ENCODE assay signal across 8 mouse cellular contexts in the genomic region with DNA sequence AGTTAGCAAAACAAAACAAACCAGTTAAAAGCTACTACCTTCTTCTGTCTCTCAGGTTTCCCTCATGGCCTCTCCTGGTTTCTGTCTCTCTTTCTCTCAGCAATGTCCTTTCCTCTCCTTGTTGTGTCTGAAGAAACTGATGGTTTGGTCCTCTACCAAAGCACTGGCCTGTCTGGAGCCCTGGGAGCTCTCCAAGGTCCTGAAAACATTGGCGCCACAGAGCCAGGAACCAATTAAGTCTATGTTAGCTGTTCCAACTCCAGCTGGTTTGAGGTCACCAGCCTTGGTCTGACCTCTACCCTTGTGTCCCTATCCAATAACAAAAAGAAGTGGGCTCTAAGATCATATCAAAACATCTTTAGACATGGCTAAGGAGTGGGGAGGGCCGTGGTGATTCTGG. TPM values are rescaled to one million over a fixed set of nuclear protein-coding genes. Genes with fewer than 3 reads are reported as not detected.
DNase-seq lines count a peak whose midpoint lies in the region; ATAC-seq and TF ChIP-seq lines count a peak whose summit lies in the region.

No protein-coding gene starts in this region.

- no peaks in the 10 kb centered on the region for H3K27me3 ChIP-seq in limb, embryonic 11.5 days (ENCODE audit: control insufficient read depth, insufficient read depth, low read length)
- H3K27me3 ChIP-seq in midbrain, postnatal 0 days (ENCODE audit: insufficient read depth, low read length), result no peaks in the 10 kb centered on the region

- peak overlapping the region; percentile 80 for H3K4me3 ChIP-seq in cortical plate, adult 2 months (ENCODE audit: insufficient read depth, low read length)
- no peak overlapping the region for H3K4me3 ChIP-seq in limb, embryonic 11.5 days (ENCODE audit: low read depth, low read length)
- peak overlapping the region; percentile 49 for H3K4me3 ChIP-seq in midbrain, postnatal 0 days (ENCODE audit: low read depth, low read length)

- H3K9me3 ChIP-seq in limb, embryonic 11.5 days (ENCODE audit: control insufficient read depth, low read length), result no peaks in the 10 kb centered on the region
- H3K9me3 ChIP-seq in midbrain, postnatal 0 days (ENCODE audit: low read length), result no peaks in the 10 kb centered on the region

- H3K4me1 ChIP-seq in cortical plate, adult 2 months (ENCODE audit: control insufficient read depth, insufficient read depth, low read length), result peaks cover 4% of the 10 kb centered on the region
- H3K4me1 ChIP-seq in limb, embryonic 11.5 days (ENCODE audit: control insufficient read depth, insufficient read depth, low read length), result 0 out of 2 replicates have a peak, but pooled peaks cover 3% of the 10 kb centered on the region
- H3K4me1 ChIP-seq in midbrain, postnatal 0 days (ENCODE audit: insufficient read depth, low read length), result peaks cover 6% of the 10 kb centered on the region; the same call in 1 of the 2 replicates

- H3K4me2 ChIP-seq in limb, embryonic 11.5 days (ENCODE audit: low read depth, severe bottlenecking), result no peak overlapping the region
- peak overlapping the region; percentile 63 for H3K4me2 ChIP-seq in midbrain, postnatal 0 days (ENCODE audit: low read depth, low read length, poor library complexity, severe bottlenecking)

- H3K36me3 ChIP-seq in limb, embryonic 11.5 days (ENCODE audit: control insufficient read depth, insufficient read depth, low read length), result no peaks in the 10 kb centered on the region
- no peaks in the 10 kb centered on the region for H3K36me3 ChIP-seq in midbrain, postnatal 0 days (ENCODE audit: insufficient read depth, low read length)

- H3K9ac ChIP-seq in limb, embryonic 11.5 days (ENCODE audit: low read length), result no peak overlapping the region
- H3K9ac ChIP-seq in midbrain, postnatal 0 days (replicated peaks; ENCODE audit: low read length, poor library complexity, severe bottlenecking), result no peak overlapping the region

- DNase-seq in gastrocnemius, postnatal 10 days, result peak; percentile 73
- DNase-seq in gastrocnemius, adult 18-20 months (ENCODE audit: low spot score), result no peak
- DNase-seq in ZHBTc4 (ENCODE audit: low read depth, low spot score), result peak; percentile 73
- peak; percentile 83 for DNase-seq in heart, postnatal 4 days
- peak; percentile 89 for DNase-seq in limb, embryonic 11.5 days (ENCODE audit: low spot score)
- peak; percentile 44 for DNase-seq in midbrain, postnatal 0 days (ENCODE audit: low spot score)

- WGBS in limb, embryonic 11.5 days, result 15% methylated on average over 2 of the region's 2 CpGs
- 16% methylated on average over 2 of the region's 2 CpGs for WGBS in midbrain, postnatal 0 days

- 0 out of 2 replicates have a peak overlapping the region, but pooled peaks have one; percentile 5 for H3K27ac ChIP-seq in cortical plate, adult 2 months (ENCODE audit: insufficient read depth, low read length)
- H3K27ac ChIP-seq in limb, embryonic 11.5 days (replicated peaks; ENCODE audit: low read depth, low read length), result no peak overlapping the region
- no peak overlapping the region for H3K27ac ChIP-seq in midbrain, postnatal 0 days (ENCODE audit: low read depth, low read length)

- no peak for TF ChIP-seq POLR2A in cortical plate, adult 2 months (IDR thresholded peaks at IDR 0.05; ENCODE audit: extremely low read depth, insufficient read depth, low read length)

- TF ChIP-seq CTCF in cortical plate, adult 2 months (IDR thresholded peaks at IDR 0.05; ENCODE audit: extremely low read depth, insufficient read depth, low read length), result no peak
- no peak for TF ChIP-seq CTCF in midbrain, postnatal 0 days (IDR thresholded peaks at IDR 0.05)

- ATAC-seq in limb, embryonic 11.5 days (ENCODE audit: insufficient number of reproducible peaks, low FRiP score, low TSS enrichment, low read depth), result no peak; the same call in 1 of the 2 replicates
- no peak for ATAC-seq in midbrain, postnatal 0 days (ENCODE audit: low FRiP score)
- no peak for ATAC-seq in erythroid progenitor cell, adult 5-6 weeks (replicated peaks; ENCODE audit: low FRiP score, poor library complexity, severe bottlenecking)

RNA-seq across cellular contexts. Expression of a gene that starts 1.3 kb away (rescaled TPM):
- total RNA-seq in gastrocnemius, postnatal 10 days (2021), result under 1 TPM; 0.11 to 0.16 TPM
- total RNA-seq in gastrocnemius, adult 18-20 months (2021), result not detected
- 514 and 528 TPM in 2 replicates for polyA plus RNA-seq in cortical plate, adult 2 months (2012; rRNA removed)
- total RNA-seq in heart, postnatal 4 days (2021), result under 1 TPM in 1 of 2 experiments, not detected in 1; 0.14 TPM
- 0.73 and 1.0 TPM in 2 replicates for polyA plus RNA-seq in limb, embryonic 11.5 days (2014; fragmentation: Nextera tagmentation; extraction: Ambion mirVana)
- total RNA-seq in midbrain, postnatal 0 days (2014; rRNA removed), result 35.3 and 38.1 TPM in 2 replicates
- polyA plus RNA-seq in midbrain, postnatal 0 days (2015; fragmentation: Nextera tagmentation; extraction: Ambion mirVana), result 110 TPM in 2 replicates
- not detected in 2 replicates for total RNA-seq in erythroid progenitor cell, adult 5-6 weeks (2015; ENCODE audit: low replicate concordance)
- total RNA-seq in erythroid progenitor cell, adult 5-6 weeks (2017; ENCODE audit: low replicate concordance), result not detected in 2 replicates

Comparison
In these comparisons a context has a peak if more than half of its experiments do, and no peak if none do; other contexts are left out.
1. RNA of a gene that starts 1.3 kb away (total RNA-seq): 35.3 to 38.1 TPM in midbrain, postnatal 0 days; 0.11 to 0.16 TPM in gastrocnemius, postnatal 10 days, 0.14 TPM in heart, postnatal 4 days, not detected in gastrocnemius, adult 18-20 months and not detected in erythroid progenitor cell, adult 5-6 weeks; every median in the first group is over 10 times any median in the second.